Mouse (Mus musculus) liver, embryonic 15.5 days (tissue): ENCODE results near the gene Fuk. TPM values are rescaled to one million over a fixed set of nuclear protein-coding genes. Genes with fewer than 3 reads are reported as not detected.
A peak's percentile ranks its signal among the peaks of the same experiment; 100 is the strongest.

Experiments
- ATAC-seq: fragments of 200-750 bp; cut with Nextera tagmentation; 2 replicates; pipeline ENCODE4 v1.8.0; 2017; ENCODE audit warnings: moderate number of reproducible peaks, mild to moderate bottlenecking, moderate library complexity; ENCODE audit not compliant: insufficient read depth
- H3K27ac ChIP-seq: fragments of 300-500 bp; sonication (generic); replicated peaks from 2 replicates; pipeline ENCODE4 v1.5.1; 2015; ENCODE audit warnings: mild to moderate bottlenecking, inconsistent platforms
- H3K27me3 ChIP-seq: fragments of 300-500 bp; sonication (generic); 2 replicates; pipeline ENCODE4 v1.6.1; 2015; ENCODE audit warnings: mild to moderate bottlenecking, inconsistent platforms
- H3K36me3 ChIP-seq: fragments of 300-500 bp; sonication (generic); replicated peaks from 2 replicates; pipeline ENCODE4 v1.6.1; 2015; ENCODE audit warnings: moderate library complexity, mild to moderate bottlenecking, inconsistent platforms
- H3K4me1 ChIP-seq: fragments of 300-500 bp; sonication (generic); replicated peaks from 2 replicates; pipeline ENCODE4 v1.6.1; 2015; ENCODE audit warnings: inconsistent platforms
- H3K4me2 ChIP-seq: fragments of 300-500 bp; sonication (generic); 2 replicates; pipeline ENCODE4 v1.6.1; 2015; ENCODE audit warnings: moderate library complexity, mild to moderate bottlenecking, inconsistent platforms
- H3K4me3 ChIP-seq: fragments of 300-500 bp; sonication (generic); replicated peaks from 2 replicates; pipeline ENCODE4 v1.5.1; 2015; ENCODE audit warnings: mild to moderate bottlenecking, inconsistent platforms
- H3K9ac ChIP-seq: fragments of 300-500 bp; sonication (generic); 2 replicates; pipeline ENCODE4 v1.6.1; 2015; ENCODE audit warnings: moderate library complexity, mild to moderate bottlenecking, inconsistent platforms
- H3K9me3 ChIP-seq: fragments of 300-500 bp; sonication (generic); replicated peaks from 2 replicates; pipeline ENCODE4 v1.6.1; 2016; ENCODE audit warnings: inconsistent platforms
- WGBS: fragments of 180-500 bp; shearing (Covaris S2); methylation state at CpG from one replicate; pipeline ENCODE4 v1.1.7; 2015; ENCODE audit warnings: mixed read lengths; ENCODE audit not compliant: insufficient replicate concordance; 5-methylcytosine and 5-hydroxymethylcytosine counted together
- polyA plus RNA-seq: library from polyadenylated mRNA; unstranded; fragments of >200 nt; fragmentation: Nextera tagmentation; extraction: Ambion mirVana; gene quantifications from 2 replicates; pipeline ENCODE4 v1.2.1, GENCODE M21; 2015

Gene Fuk
- polyA plus RNA-seq = 2.5 and 3.3 TPM in 2 replicates

- H3K4me1 ChIP-seq = peaks cover 19% of the 10 kb centered on the region
- peak within 1 kb of the TSS; percentile 65 for H3K9ac ChIP-seq
- peak within 1 kb of the TSS; percentile 71 for H3K4me3 ChIP-seq
- peaks cover 9% of the 10 kb centered on the region; the same call in 1 of the 2 replicates for H3K36me3 ChIP-seq
- no peak within 1 kb of the TSS for H3K27ac ChIP-seq
- 3% methylated on average over 30 of the region's 30 CpGs for whole genome bisulfite sequencing
- H3K4me2 ChIP-seq = peak within 1 kb of the TSS; percentile 75
- ATAC-seq = peak; percentile 92
- no peaks in the 10 kb centered on the region for H3K9me3 ChIP-seq
- no peaks in the 10 kb centered on the region for H3K27me3 ChIP-seq
Observed at GRCm38 (mm10) chr8:110901839-110902578, at the start of gene Fuk. Gene Fuk, minus strand, starts transcription at chr8:110902488.

GRCm38 (mm10) chr8:110950065-110950484, 47.8 kb upstream of the Fuk start:
- Histone ChIP-seq H3K36me3 (peaks cover 55% of the 10 kb centered on the region), H3K27ac (no peak overlapping the region), H3K9me3 (no peaks in the 10 kb centered on the region), H3K4me2 (no peak overlapping the region), H3K4me3 (no peak overlapping the region), H3K27me3 (no peaks in the 10 kb centered on the region), H3K4me1 (peaks cover 21% of the 10 kb centered on the region; the same call in 1 of the 2 replicates), H3K9ac (no peak overlapping the region)
- 77% methylated on average over 17 of the region's 17 CpGs for WGBS
- ATAC-seq = no peak

- Histone ChIP-seq H3K27me3 (no peaks in the 10 kb centered on the region), H3K4me1 (peaks cover 37% of the 10 kb centered on the region), H3K4me2 (no peak overlapping the region), H3K27ac (no peak overlapping the region), H3K9ac (no peak overlapping the region), H3K9me3 (no peaks in the 10 kb centered on the region), H3K36me3 (peaks cover 28% of the 10 kb centered on the region), H3K4me3 (no peak overlapping the region)
- no peak for ATAC-seq
- 41% methylated on average over 4 of the region's 4 CpGs for WGBS
Observed at GRCm38 (mm10) chr8:110945716-110946115, 43.4 kb upstream of the Fuk start.

- WGBS = 30% methylated on average over 7 of the region's 7 CpGs
- H3K27me3 ChIP-seq = no peaks in the 10 kb centered on the region
- no peak overlapping the region for H3K9ac ChIP-seq
- no peak overlapping the region for H3K4me2 ChIP-seq
- peaks cover 41% of the 10 kb centered on the region for H3K4me1 ChIP-seq
- H3K27ac ChIP-seq = no peak overlapping the region
- H3K36me3 ChIP-seq = peaks cover 28% of the 10 kb centered on the region
- ATAC-seq = no peak
- no peaks in the 10 kb centered on the region for H3K9me3 ChIP-seq
- no peak overlapping the region for H3K4me3 ChIP-seq
Observed at GRCm38 (mm10) chr8:110944276-110944876, 42.1 kb upstream of the Fuk start.

- Histone ChIP-seq H3K27ac (peak overlapping the region; percentile 3; the same call in 1 of the 2 replicates), H3K36me3 (peaks cover 19% of the 10 kb centered on the region; the same call in 1 of the 2 replicates), H3K9ac (no peak overlapping the region), H3K4me3 (no peak overlapping the region), H3K27me3 (no peaks in the 10 kb centered on the region), H3K4me2 (no peak overlapping the region), H3K9me3 (no peaks in the 10 kb centered on the region), H3K4me1 (peaks cover 64% of the 10 kb centered on the region)
- no peak for ATAC-seq
- 61% methylated on average over 10 of the region's 10 CpGs for WGBS
Observed at GRCm38 (mm10) chr8:110941453-110941948, 39.2 kb upstream of the Fuk start.

GRCm38 (mm10) chr8:110940682-110941452, 38.6 kb upstream of the Fuk start:
- H3K4me3 ChIP-seq = no peak overlapping the region
- H3K4me2 ChIP-seq = no peak overlapping the region
- H3K9me3 ChIP-seq = no peaks in the 10 kb centered on the region
- no peak overlapping the region for H3K9ac ChIP-seq
- 63% methylated on average over 15 of the region's 15 CpGs for WGBS
- H3K27ac ChIP-seq = 0 out of 2 replicates have a peak overlapping the region, but pooled peaks have one; percentile 3
- peaks cover 67% of the 10 kb centered on the region for H3K4me1 ChIP-seq
- no peaks in the 10 kb centered on the region for H3K27me3 ChIP-seq
- ATAC-seq = no peak
- peaks cover 25% of the 10 kb centered on the region; the same call in 1 of the 2 replicates for H3K36me3 ChIP-seq

- WGBS = 10% methylated on average over 6 of the region's 6 CpGs
- H3K4me1 ChIP-seq = peaks cover 71% of the 10 kb centered on the region
- H3K27ac ChIP-seq = peak overlapping the region; percentile 39
- no peak overlapping the region for H3K4me3 ChIP-seq
- H3K36me3 ChIP-seq = peaks cover 36% of the 10 kb centered on the region
- H3K4me2 ChIP-seq = no peak overlapping the region
- no peaks in the 10 kb centered on the region for H3K27me3 ChIP-seq
- no peak overlapping the region for H3K9ac ChIP-seq
- no peaks in the 10 kb centered on the region for H3K9me3 ChIP-seq
- 0 out of 2 replicates have a peak, but pooled peaks have one; percentile 33 for ATAC-seq
Observed at GRCm38 (mm10) chr8:110938882-110939589, 36.7 kb upstream of the Fuk start.

GRCm38 (mm10) chr8:110936217-110936616, 33.9 kb upstream of the Fuk start:
- Histone ChIP-seq H3K9me3 (no peaks in the 10 kb centered on the region), H3K27ac (no peak overlapping the region), H3K4me3 (no peak overlapping the region), H3K4me1 (peaks cover 95% of the 10 kb centered on the region), H3K4me2 (no peak overlapping the region), H3K27me3 (no peaks in the 10 kb centered on the region), H3K36me3 (peaks cover 31% of the 10 kb centered on the region; the same call in 1 of the 2 replicates), H3K9ac (no peak overlapping the region)
- ATAC-seq = no peak
- 83% methylated on average over 12 of the region's 12 CpGs for WGBS

- WGBS = 24% methylated on average over 2 of the region's 2 CpGs
- no peaks in the 10 kb centered on the region for H3K9me3 ChIP-seq
- H3K4me1 ChIP-seq = peaks cover 98% of the 10 kb centered on the region
- no peak overlapping the region for H3K4me3 ChIP-seq
- H3K27ac ChIP-seq = peak overlapping the region; percentile 89
- peaks cover 24% of the 10 kb centered on the region for H3K36me3 ChIP-seq
- no peaks in the 10 kb centered on the region for H3K27me3 ChIP-seq
- H3K4me2 ChIP-seq = peak overlapping the region; percentile 65
- ATAC-seq = peak; percentile 41
- peak overlapping the region; percentile 17; the same call in 1 of the 2 replicates for H3K9ac ChIP-seq
Observed at GRCm38 (mm10) chr8:110933272-110933671, 31.0 kb upstream of the Fuk start.

GRCm38 (mm10) chr8:110932444-110932843, 30.2 kb upstream of the Fuk start:
- ATAC-seq = no peak
- Histone ChIP-seq H3K36me3 (peaks cover 24% of the 10 kb centered on the region), H3K27me3 (no peaks in the 10 kb centered on the region), H3K4me3 (no peak overlapping the region), H3K27ac (peak overlapping the region; percentile 89), H3K4me1 (peaks cover 99% of the 10 kb centered on the region), H3K9ac (peak overlapping the region; percentile 48; the same call in 1 of the 2 replicates), H3K9me3 (no peaks in the 10 kb centered on the region), H3K4me2 (peak overlapping the region; percentile 65)
- WGBS = 39% methylated on average over 3 of the region's 3 CpGs
